Mouse (Mus musculus) cerebellum, adult 2 months (tissue): ENCODE measurements around the gene Fam186b.

ENCODE experiments used
- CTCF ChIP-seq: fragments of 200-500 bp; IDR thresholded peaks from 2 replicates; pipeline ENCODE4 v1.5.1; 2011; ENCODE audit warnings: low read depth, mild to moderate bottlenecking, control low read depth, low read length, moderate library complexity, borderline replicate concordance; ENCODE audit not compliant: insufficient read depth
- POLR2A ChIP-seq: fragments of 200-500 bp; IDR thresholded peaks from 2 replicates; pipeline ENCODE4 v1.6.1; 2011; ENCODE audit warnings: low read length, control low read depth, borderline replicate concordance; ENCODE audit not compliant: insufficient read depth

GRCm38 (mm10) chr15:99320168-99320674 lies 24.5 kb upstream of the Fam186b start:
- TF ChIP-seq CTCF (no peak), POLR2A (no peak)
